ENCODE assay signal across 21 mouse cellular contexts in the genomic region with DNA sequence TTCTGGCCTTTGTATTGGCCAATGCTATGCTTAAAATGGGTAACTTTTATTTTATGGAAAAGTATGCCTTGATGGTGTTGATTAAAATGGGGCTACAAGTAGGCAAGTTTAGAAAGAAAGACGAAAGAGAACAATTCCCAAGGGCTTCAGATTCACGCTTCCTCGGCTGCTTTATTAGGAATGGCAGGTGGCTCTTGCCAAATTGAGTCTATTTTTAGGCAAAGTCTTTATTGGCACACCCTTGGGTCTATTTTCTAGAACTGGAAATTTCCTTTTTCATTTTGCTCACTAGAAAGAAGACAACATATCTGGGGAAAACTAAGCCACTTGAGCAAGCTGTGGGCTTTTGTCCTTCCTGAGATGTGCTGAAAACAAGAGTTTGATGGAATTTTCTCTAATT.
DNase-seq lines count a peak whose midpoint lies in the region; ATAC-seq and TF ChIP-seq lines count a peak whose summit lies in the region.
"Had no signal": no experiment of that assay in that cellular context is flagged by ENCODE, and none has a peak within 500 bp of the region (broad histone marks: within the 10 kb centered on the region; RNA-seq: fewer than 3 reads in every experiment).

No protein-coding gene starts in this region.

- H3K4me2 ChIP-seq in forebrain, embryonic 14.5 days (ENCODE audit: low read length) = no peak overlapping the region
- H3K4me2 ChIP-seq in midbrain, postnatal 0 days (ENCODE audit: low read depth, low read length, poor library complexity, severe bottlenecking) = no peak overlapping the region
- no peak overlapping the region for H3K4me2 ChIP-seq in midbrain, embryonic 13.5 days (replicated peaks)
- H3K4me2 ChIP-seq: embryonic facial prominence, embryonic 12.5 days; forebrain, embryonic 13.5 days; heart, embryonic 13.5 days; hindbrain, embryonic 12.5 days had no signal

- TF ChIP-seq CTCF in midbrain, postnatal 0 days (IDR thresholded peaks at IDR 0.05) = no peak

- H3K9ac ChIP-seq in forebrain, embryonic 14.5 days (ENCODE audit: low read length) = no peak overlapping the region
- H3K9ac ChIP-seq in midbrain, postnatal 0 days (replicated peaks; ENCODE audit: low read length, poor library complexity, severe bottlenecking) = no peak overlapping the region
- no peak overlapping the region for H3K9ac ChIP-seq in midbrain, embryonic 13.5 days (replicated peaks)
- H3K9ac ChIP-seq: embryonic facial prominence, embryonic 12.5 days; forebrain, embryonic 13.5 days; heart, embryonic 13.5 days; hindbrain, embryonic 12.5 days had no signal

- no peak overlapping the region for H3K4me3 ChIP-seq in forebrain, embryonic 14.5 days (ENCODE audit: low read depth, low read length)
- no peak overlapping the region for H3K4me3 ChIP-seq in forebrain, embryonic 10.5 days
- H3K4me3 ChIP-seq in midbrain, postnatal 0 days (ENCODE audit: low read depth, low read length) = no peak overlapping the region
- H3K4me3 ChIP-seq in midbrain, embryonic 13.5 days (replicated peaks) = no peak overlapping the region
- H3K4me3 ChIP-seq: embryonic facial prominence, embryonic 12.5 days; forebrain, embryonic 13.5 days; heart, embryonic 13.5 days; hindbrain, embryonic 12.5 days had no signal

- 39% methylated on average over 3 of the region's 3 CpGs for WGBS in forebrain, embryonic 14.5 days
- 84% methylated on average over 3 of the region's 3 CpGs for WGBS in forebrain, embryonic 10.5 days
- WGBS in midbrain, postnatal 0 days = 64% methylated on average over 3 of the region's 3 CpGs
- whole genome bisulfite sequencing in midbrain, embryonic 13.5 days = 76% methylated on average over 3 of the region's 3 CpGs

- H3K9me3 ChIP-seq in forebrain, embryonic 14.5 days (replicated peaks; ENCODE audit: control insufficient read depth, low read length) = no peaks in the 10 kb centered on the region
- H3K9me3 ChIP-seq in forebrain, embryonic 10.5 days = 0 out of 2 replicates have a peak, but pooled peaks cover 2% of the 10 kb centered on the region
- H3K9me3 ChIP-seq in midbrain, postnatal 0 days (ENCODE audit: low read length) = no peaks in the 10 kb centered on the region
- H3K9me3 ChIP-seq in midbrain, embryonic 13.5 days = no peaks in the 10 kb centered on the region; the same call in 1 of the 2 replicates
- H3K9me3 ChIP-seq: embryonic facial prominence, embryonic 12.5 days; forebrain, embryonic 13.5 days; hindbrain, embryonic 12.5 days had no signal

- DNase-seq in cerebellum, adult 8-10 months = peak; percentile 11
- DNase-seq in cerebellum, adult 11-12 months = no peak
- DNase-seq in forebrain, embryonic 14.5 days (ENCODE audit: low spot score) = peak; percentile 17
- DNase-seq in forebrain, embryonic 10.5 days (ENCODE audit: extremely low spot score, low spot score) = no peak
- DNase-seq in midbrain, postnatal 0 days (ENCODE audit: low spot score) = peak; percentile 36
- DNase-seq: adrenal gland, postnatal 14 days; B cell, adult 2 months; gastrocnemius, postnatal 36 days; heart, adult 11 months; heart, postnatal 36 days; kidney, adult 11 months; kidney, adult 9 months had no signal

- no peaks in the 10 kb centered on the region for H3K36me3 ChIP-seq in forebrain, embryonic 14.5 days (ENCODE audit: control insufficient read depth, insufficient read depth, low read length)
- no peaks in the 10 kb centered on the region for H3K36me3 ChIP-seq in forebrain, embryonic 10.5 days (replicated peaks)
- no peaks in the 10 kb centered on the region for H3K36me3 ChIP-seq in midbrain, postnatal 0 days (ENCODE audit: insufficient read depth, low read length)
- H3K36me3 ChIP-seq in midbrain, embryonic 13.5 days = no peaks in the 10 kb centered on the region
- H3K36me3 ChIP-seq: embryonic facial prominence, embryonic 12.5 days; G1E; heart, embryonic 13.5 days; hindbrain, embryonic 12.5 days had no signal

- H3K4me1 ChIP-seq in forebrain, embryonic 14.5 days (ENCODE audit: control insufficient read depth, insufficient read depth, low read length) = no peaks in the 10 kb centered on the region
- H3K4me1 ChIP-seq in forebrain, embryonic 10.5 days = no peaks in the 10 kb centered on the region
- H3K4me1 ChIP-seq in midbrain, postnatal 0 days (ENCODE audit: insufficient read depth, low read length) = no peaks in the 10 kb centered on the region
- H3K4me1 ChIP-seq in midbrain, embryonic 13.5 days (replicated peaks) = no peaks in the 10 kb centered on the region
- H3K4me1 ChIP-seq: embryonic facial prominence, embryonic 12.5 days; forebrain, embryonic 13.5 days; heart, embryonic 13.5 days; hindbrain, embryonic 12.5 days had no signal

- no peaks in the 10 kb centered on the region for H3K27me3 ChIP-seq in forebrain, embryonic 14.5 days (replicated peaks; ENCODE audit: control insufficient read depth, insufficient read depth, low read length)
- no peaks in the 10 kb centered on the region for H3K27me3 ChIP-seq in forebrain, embryonic 10.5 days (ENCODE audit: poor library complexity, severe bottlenecking)
- H3K27me3 ChIP-seq in midbrain, postnatal 0 days (ENCODE audit: insufficient read depth, low read length) = no peaks in the 10 kb centered on the region
- no peaks in the 10 kb centered on the region for H3K27me3 ChIP-seq in midbrain, embryonic 13.5 days
- H3K27me3 ChIP-seq: embryonic facial prominence, embryonic 12.5 days; forebrain, embryonic 13.5 days; heart, embryonic 13.5 days; hindbrain, embryonic 12.5 days had no signal

- no peak for ATAC-seq in forebrain, embryonic 14.5 days
- no peak for ATAC-seq in midbrain, postnatal 0 days (ENCODE audit: low FRiP score)
- no peak for ATAC-seq in midbrain, embryonic 13.5 days
- no peak for ATAC-seq in megakaryocyte-erythroid progenitor cell, adult 5-6 weeks (replicated peaks; ENCODE audit: low FRiP score, low TSS enrichment, poor library complexity, severe bottlenecking)
- ATAC-seq: CD4-positive, CD25-positive, alpha-beta regulatory T cell, adult 4 months; forebrain, embryonic 13.5 days; hindbrain, embryonic 16.5 days had no signal

- no peak overlapping the region for H3K27ac ChIP-seq in forebrain, embryonic 14.5 days (ENCODE audit: low read depth, low read length)
- no peak overlapping the region for H3K27ac ChIP-seq in forebrain, embryonic 10.5 days
- no peak overlapping the region for H3K27ac ChIP-seq in midbrain, postnatal 0 days (ENCODE audit: low read depth, low read length)
- H3K27ac ChIP-seq in midbrain, embryonic 13.5 days = no peak overlapping the region
- H3K27ac ChIP-seq: embryonic facial prominence, embryonic 12.5 days; forebrain, embryonic 13.5 days; heart, embryonic 13.5 days; hindbrain, embryonic 12.5 days had no signal

Comparison
In these comparisons a context has a peak if more than half of its experiments do, and no peak if none do; other contexts are left out.
1. DNase-seq: peak in cerebellum, adult 8-10 months (single experiment), forebrain, embryonic 14.5 days (single experiment) and midbrain, postnatal 0 days (single experiment); none in cerebellum, adult 11-12 months (single experiment) and forebrain, embryonic 10.5 days (single experiment).